Mouse (Mus musculus) G1E (cell line): ENCODE data around the gene Polr3b.

Experiments used
- CTCF ChIP-seq: IDR thresholded peaks from 2 replicates; pipeline ENCODE4 v1.5.1; 2012; ENCODE audit warnings: low read depth, low read length, inconsistent platforms, mixed read lengths
- GATA1 ChIP-seq: IDR thresholded peaks from 2 replicates; pipeline ENCODE4 v1.6.1; 2012; ENCODE audit warnings: borderline replicate concordance, low read length, inconsistent platforms, mixed read lengths
- GATA2 ChIP-seq: IDR thresholded peaks from 2 replicates; pipeline ENCODE4 v1.6.1; 2012; ENCODE audit warnings: low read depth, low read length, inconsistent platforms, borderline replicate concordance
- POLR2AphosphoS5 ChIP-seq: IDR thresholded peaks from 2 replicates; pipeline ENCODE4 v1.6.1; 2012; ENCODE audit warnings: low read depth, low read length, inconsistent platforms; ENCODE audit not compliant: insufficient replicate concordance
- TAL1 ChIP-seq: conservative IDR thresholded peaks from 2 replicates; pipeline ENCODE4 v1.6.1; 2012; ENCODE audit warnings: low read depth, low read length, inconsistent platforms, mixed read lengths

DNA sequence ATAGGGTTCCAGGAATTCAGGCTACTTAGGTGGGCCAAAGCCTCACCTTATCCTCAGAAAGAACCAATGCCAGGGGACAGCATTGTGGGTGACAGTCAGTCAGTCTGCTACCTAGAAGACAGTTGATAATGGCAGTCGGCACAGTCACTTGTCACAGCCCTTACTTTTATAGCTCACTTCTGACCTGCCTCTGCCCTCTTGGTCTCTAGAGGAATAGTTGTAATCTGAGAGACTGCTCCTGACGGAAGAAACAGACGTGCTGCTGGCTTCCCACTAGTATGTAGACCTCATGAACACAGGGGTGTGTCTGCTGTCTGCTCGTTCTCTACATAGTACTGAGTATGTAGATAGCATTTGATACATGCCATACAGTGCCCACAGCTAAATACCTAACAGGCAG lies 11.8 kb upstream of the Polr3b start:
- TF ChIP-seq CTCF (no peak), GATA1 (no peak), TAL1 (no peak), GATA2 (no peak), POLR2AphosphoS5 (no peak)
